Mouse (Mus musculus) common myeloid progenitor, adult 5-6 weeks (primary cell): ENCODE measurements around the gene Slc22a2. TPM values are rescaled to one million over a fixed set of nuclear protein-coding genes. Genes with fewer than 3 reads are reported as not detected.

Experiments used
- ATAC-seq: replicated peaks from 2 replicates; pipeline ENCODE4 v1.8.0; 2016; ENCODE audit warnings: low read depth, mild to moderate bottlenecking, moderate TSS enrichment, inconsistent platforms; ENCODE audit not compliant: poor library complexity, severe bottlenecking
- total RNA-seq: library from RNA; stranded (forward); fragments of 200-1000, 187-1606 nt; gene quantifications from 2 replicates; pipeline ENCODE4 v1.2.3, GENCODE M21; 2017

Slc22a2 gene
- total RNA-seq, 1 experiment from 2014 or later = not detected

DNA sequence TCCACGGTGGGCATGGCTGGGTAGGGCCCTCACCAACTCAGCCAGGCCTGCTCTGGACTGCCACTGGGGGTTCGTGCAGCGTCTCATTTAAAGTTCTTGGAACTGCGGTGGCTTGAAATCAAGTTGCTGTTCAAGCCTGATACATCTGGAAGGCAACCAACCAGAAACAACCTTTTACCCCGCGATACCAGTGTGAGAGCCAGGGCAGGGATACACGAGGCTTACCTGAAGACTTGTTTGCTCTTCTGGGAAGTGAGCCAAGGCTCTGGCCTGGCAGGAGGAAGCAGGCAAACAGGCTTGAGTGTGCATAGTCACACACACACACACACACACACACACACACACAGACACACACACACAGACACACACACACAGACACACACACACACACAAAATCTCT is 91.7 kb downstream of the Slc22a2 start, which contains the start of gene Slc22a1:
Gene Slc22a1, minus strand, starts transcription at position 184 of the 400 bp plus-strand sequence.
- ATAC-seq = no peak

DNA sequence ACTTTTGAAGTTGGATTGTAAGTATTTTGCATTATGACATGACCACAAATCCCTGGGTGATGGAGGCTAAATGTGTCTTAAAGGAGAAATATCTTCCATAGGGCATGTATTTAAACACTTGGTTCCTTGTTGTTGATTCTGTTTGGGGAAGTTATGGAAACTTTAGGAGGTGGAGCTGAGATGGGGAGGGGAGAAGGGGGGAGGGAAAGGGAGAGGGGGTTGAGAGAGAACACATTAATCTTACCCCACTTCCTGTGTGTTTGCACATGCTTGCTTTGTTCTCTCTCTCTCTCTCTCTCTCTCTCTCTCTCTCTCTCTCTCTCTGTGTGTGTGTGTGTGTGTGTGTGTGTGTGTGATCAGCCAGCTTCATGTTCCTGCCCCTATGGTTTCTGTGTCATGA is 93.2 kb downstream of the Slc22a2 start:
- 0 out of 2 replicates have a peak, but pooled peaks have one; percentile 42 for ATAC-seq

Other genes starting within 250 kb of the Slc22a2 start
- gene Plg, start 205.5 kb upstream of the Slc22a2 start, total RNA-seq = not detected in 2 replicates
- gene Slc22a3, start 76.4 kb upstream of the Slc22a2 start, total RNA-seq = 36.2 and 45.5 TPM in 2 replicates
- gene Slc22a1, start 91.7 kb downstream of the Slc22a2 start, total RNA-seq = not detected in 2 replicates
- gene Igf2r, start 185.5 kb downstream of the Slc22a2 start, total RNA-seq = 5.8 and 7.3 TPM in 2 replicates